Mouse (Mus musculus) R1 (cell line): ENCODE measurements around the gene Cfl1.

Source experiments
- DNase-seq: peaks from one replicate; pipeline ENCODE4 v3.0.0-alpha.2; 2018; ENCODE audit warnings: low read depth, low spot score

The Cfl1 gene

DNA sequence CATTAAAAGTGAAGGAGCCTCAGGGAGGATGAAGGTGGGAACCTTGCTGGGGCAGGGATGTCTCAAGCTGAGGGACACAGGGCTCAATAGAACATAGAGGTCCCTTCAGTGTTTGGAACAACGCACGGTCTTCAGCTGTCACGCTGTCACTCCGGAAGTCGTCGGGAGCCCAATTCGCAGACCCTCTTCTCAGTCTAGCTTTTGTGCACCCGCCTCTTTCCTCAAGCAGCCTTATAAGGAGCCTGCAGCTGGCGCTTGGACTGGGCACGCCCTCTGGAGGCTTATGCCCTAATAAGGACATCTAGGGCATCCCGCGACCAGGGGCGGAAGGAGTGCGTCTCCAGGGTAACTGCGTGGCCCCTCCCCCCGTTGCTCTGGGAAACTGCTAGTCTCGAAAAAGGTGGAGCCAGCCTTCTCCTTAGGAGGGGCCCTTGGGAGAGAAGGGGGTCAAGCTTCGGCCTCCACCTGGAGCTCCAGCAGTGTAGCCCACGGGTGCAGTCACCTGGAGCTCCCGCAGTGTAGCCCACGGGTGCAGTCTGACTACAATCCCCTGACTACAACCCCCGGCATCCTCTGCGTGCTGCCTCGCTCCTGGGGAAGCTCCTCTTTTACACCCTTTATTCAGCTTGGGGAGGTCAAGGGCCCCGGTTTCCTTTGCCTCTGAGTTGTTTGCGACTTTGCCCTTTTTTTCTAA lies 1.2 kb upstream of the Cfl1 start:
- DNase-seq = peak; percentile 100

DNA sequence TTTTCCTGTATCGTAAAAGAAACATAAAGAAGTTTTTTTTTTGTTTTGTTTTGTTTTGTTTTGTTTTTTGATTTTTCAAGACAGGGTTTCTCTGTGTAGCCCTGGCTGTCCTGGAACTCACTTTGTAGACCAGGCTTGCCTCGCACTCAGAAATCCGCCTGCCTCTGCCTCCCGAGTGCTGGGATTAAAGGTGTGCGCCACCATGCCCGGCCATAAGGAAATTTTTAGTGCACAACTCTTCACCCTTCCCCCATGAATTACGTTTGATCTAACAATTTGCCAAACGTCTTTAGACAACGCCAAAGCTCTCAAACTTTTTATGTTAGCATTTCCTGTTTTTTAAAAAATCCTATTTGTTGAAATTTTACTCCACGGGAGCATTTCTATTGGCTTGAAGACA lies 534 bp upstream of the Cfl1 start:
- DNase-seq = peak; percentile 19

DNA sequence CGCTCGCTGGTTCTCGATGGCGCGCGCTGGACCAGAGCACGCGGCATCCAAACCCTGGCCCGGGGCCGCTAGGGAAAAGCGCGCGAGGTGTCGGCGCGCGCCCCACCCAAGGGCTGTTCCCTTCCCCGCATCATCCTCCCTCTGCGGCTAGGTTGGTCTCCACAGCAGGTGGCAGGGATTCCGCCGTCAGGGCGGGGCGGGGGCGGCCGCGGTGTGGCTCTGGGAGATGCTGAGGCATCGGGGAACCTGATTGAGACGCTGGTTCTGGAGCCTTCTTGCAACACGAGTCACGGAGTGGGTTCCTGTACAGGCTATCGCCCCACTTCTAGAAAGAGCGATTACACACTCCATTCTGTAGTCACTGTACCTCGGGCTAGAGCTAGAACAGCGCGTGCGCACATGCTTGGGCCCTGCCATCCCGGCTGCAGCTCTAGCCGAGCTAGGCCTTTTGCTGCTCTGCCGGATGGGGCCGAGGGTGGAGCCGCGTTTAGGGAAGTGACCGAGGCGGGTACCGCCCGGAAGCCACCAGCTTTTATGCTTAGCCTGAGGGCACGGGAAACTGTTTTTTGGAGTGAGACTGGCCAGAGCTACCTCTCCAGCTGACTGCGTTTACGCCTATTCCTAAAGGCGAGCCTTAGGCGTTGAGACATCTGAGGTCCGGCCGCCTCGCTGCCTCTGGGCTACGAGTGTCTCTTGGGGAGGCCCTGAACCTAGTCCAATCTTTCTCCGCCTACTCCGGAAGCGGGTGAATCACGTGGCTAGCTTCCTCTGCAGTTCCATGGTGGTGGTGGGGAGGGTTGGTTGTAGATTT lies 848 bp downstream of the Cfl1 start:
- DNase-seq = peak; percentile 92

DNA sequence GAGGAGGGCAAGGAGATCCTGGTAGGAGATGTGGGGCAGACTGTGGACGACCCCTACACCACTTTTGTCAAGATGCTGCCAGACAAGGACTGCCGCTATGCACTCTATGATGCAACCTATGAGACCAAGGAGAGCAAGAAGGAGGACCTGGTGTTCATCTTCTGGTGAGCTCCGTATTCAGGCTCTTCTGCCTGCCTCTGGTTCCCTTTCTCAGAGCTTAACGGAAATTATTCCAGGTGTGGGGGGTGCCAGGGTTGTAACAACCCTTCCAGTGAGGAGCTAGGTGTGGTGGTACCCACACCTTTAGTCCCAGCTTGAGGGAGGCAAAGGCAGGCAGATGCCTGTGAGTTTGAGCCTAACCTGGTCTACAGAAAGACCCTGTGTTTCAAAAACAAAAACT lies 2.4 kb downstream of the Cfl1 start:
- no peak for DNase-seq

DNA sequence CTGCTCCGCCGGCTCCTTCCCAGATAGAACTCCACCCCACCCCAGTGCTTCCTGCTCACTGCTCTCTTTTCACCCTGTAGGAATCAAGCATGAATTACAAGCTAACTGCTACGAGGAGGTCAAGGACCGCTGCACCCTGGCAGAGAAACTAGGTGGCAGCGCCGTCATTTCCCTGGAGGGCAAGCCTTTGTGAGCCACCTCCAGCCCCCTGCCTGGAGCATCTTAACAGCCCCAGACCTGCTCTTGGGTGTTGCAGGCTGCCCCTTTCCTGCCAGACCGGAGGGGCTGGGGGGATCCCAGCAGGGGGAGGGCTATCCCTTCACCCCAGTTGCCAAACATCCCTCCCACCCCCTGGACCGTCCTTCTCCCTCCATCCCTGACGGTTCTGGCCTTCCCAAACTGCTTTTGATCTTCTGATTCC lies 3.1 kb downstream of the Cfl1 start:
- peak; percentile 66 for DNase-seq

DNA sequence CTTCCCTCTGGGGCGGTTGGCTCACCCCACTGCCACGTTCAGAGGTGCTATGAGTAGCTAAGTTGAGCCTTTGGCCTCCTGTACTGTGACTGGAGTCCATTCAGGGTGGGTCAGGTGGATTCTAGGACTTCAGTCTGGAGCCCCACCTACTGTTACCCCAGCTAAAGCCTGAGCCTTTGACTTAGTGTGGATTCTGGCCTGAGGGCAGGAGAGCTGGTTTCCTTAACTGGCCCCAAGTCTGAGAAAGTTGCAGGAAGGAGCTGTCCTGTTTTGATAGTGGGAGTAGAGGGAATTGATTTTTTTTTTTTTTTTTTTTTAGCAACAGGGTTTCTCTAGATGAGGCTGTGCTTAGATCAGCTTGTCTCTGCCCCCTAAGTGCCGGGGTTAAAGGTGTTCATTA lies 4.1 kb downstream of the Cfl1 start:
- no peak for DNase-seq

DNA sequence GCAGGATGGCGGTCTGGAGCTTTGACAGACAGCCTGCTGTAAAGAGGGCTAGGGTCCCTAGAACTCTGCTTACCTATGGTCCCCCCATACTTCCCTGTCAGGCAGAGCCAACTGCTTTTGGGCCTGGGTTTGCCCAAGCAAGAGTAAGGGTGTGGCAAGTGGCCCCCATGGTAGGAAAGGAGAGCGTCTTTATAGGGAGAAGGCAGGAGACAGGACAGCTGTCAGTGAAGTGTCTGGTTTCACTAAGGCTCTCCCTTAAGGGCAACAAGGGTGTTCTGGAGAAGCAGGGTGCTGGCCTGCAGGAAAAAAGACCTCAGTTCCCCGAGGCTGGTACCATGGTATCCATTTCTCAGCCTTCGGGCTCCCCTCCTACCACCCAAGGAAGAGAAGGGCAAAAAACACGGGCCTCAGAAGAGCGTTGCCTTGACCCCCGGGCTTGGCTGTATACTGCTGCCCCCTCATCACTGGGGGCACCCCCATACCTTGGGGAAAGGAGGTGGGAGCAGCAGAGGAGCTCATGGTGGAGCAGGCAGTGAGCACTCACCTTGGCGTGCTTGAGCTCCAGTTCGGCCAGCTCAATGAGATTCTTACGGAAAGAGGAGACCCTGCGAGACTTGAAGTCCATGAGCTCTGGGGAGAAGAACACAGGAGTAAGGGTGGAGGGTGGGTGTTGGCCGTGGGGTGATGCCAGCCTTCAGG lies 5.2 kb downstream of the Cfl1 start:
- DNase-seq = peak; percentile 53

DNA sequence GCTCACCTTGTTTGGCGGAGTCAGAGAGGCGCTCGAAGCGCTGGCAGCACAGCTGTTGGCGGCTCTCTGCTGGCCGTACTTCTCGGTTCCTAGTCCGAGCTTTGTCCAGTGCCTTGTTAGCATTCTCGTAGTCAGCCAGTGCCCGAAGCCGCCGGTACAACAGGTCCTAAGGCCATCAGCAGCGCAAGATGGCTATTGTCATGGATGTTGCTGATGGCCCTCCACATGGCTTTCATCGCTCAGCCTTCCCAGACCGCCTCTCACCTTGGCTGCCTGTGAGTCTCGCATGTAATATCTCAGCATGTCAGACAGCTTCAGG lies 5.8 kb downstream of the Cfl1 start:
- DNase-seq = peak; percentile 54

DNA sequence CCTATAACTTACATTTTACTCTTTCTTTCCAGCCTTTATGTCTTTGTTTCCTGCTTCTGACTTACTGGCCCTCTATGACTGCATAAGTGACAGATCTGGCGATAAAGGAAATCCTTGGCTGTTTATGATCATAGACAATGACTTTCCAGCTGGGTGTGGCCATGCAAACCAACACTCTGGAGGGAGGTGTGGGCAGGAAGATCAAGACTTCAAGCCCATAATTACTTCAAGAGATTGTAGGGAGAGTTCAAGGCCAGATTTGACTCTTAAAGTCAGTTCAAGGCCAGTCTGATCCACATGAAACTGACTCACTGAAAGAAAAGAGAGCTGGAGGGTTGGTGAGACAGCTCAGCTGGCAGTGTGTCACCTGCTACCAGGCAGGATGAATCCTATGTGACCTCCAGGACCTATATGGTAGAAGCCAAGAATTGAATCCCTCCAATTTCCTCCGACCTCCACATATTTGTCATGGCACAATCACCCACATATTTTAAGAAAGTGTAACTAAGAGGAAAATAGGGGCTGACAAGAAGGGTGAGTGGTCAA lies 10.1 kb downstream of the Cfl1 start:
- no peak for DNase-seq

DNA sequence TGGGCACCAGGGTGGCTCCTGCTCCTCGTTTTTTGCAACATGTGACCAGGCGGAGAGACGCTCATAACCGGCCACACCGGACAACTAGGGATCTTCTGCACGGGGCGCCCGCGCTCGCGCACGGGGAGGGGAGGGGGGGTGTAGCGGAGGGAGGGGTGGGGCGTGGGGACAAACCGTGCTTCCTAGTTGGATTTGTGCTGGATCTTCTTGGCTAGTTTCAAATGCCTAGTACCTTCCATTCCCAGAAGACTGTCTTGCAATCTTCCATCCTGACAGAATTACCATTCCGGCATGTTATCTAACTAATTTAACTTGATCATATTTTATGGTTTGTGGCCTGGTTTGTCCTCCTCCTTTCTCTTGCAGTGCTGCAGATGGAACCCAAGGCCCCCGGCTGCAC lies 13.4 kb downstream of the Cfl1 start, which contains the start of gene 1700020D05Rik:
Gene 1700020D05Rik, minus strand, starts transcription at position 101 of the 400 bp plus-strand sequence.
- no peak for DNase-seq

DNA sequence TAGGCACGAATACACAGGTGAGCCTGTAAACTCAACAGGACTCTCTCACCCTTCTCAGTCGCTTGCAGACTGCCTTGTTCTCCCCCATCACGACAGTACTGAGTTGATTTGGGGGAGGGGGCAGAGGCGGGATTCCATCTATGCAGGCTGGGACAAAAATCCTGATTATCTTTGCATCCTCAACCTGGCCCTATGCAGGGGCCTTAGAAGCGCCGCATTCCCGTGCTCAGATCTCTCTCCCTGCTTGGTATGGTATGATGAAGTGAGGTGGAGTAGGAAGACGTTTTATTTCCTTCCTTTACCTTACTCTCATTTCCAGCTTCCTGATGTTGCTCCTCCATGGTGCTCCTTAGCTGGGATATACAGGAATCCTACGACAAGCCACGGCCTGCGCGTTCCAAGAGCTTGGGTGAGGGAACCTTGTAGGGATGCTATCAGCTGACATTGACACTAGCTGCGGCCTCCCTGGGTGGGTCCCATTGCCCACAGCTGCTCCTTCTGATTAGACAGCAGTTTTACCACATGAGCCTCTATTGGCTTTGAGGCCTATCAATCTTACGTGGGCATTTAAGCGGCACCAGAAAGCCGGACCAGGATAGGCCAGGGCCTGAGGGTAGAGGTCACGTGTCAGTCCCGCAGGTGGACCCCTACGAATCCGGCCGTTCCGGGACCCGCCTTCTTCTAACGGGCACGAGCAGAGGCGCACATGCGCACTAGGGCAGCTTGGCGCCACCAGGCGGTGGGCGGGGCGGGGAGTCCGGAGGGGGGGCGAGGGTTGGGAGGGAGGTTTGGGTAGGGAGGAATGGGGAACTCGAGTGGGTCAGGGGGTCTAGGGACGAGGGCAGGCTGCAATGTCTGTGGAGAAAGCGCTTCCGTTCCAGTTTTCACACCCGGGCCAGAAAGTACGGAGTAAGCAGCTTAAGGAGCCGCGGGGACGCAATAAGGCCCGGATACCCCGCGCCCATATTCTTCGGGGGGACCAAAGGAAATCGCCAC lies 20.1 kb downstream of the Cfl1 start, which contains the start of gene Snx32:
Gene Snx32, minus strand, starts transcription at position 508 of the 996 bp plus-strand sequence.
- DNase-seq = peak; percentile 99

DNA sequence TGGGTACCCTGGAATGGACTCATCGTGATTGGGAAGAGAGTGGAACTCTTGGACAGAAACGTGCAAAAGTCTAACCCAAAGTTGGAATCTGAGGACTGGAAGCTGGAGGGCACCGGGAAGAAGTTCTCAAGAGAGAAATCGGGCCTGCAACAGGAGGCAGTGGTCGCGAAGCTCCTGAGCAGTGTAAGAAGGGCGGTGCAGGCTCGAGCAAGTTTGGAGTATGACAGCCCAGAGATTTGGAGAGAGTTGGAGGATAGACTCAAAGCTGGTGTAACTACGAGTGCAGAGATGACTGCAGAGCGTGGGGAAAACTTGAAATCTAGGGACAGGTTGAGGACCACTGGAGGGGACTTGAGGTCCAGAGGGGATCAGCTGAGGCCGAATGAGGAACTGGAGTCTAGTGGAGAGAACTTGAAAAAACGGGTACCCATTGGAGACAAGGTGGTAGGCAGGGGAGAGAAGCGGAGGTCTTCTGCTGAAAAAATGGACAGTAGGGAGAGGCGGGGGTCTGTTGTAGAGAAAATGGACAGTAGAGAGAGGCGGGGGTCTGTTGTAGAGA lies 20.9 kb downstream of the Cfl1 start:
- no peak for DNase-seq

DNA sequence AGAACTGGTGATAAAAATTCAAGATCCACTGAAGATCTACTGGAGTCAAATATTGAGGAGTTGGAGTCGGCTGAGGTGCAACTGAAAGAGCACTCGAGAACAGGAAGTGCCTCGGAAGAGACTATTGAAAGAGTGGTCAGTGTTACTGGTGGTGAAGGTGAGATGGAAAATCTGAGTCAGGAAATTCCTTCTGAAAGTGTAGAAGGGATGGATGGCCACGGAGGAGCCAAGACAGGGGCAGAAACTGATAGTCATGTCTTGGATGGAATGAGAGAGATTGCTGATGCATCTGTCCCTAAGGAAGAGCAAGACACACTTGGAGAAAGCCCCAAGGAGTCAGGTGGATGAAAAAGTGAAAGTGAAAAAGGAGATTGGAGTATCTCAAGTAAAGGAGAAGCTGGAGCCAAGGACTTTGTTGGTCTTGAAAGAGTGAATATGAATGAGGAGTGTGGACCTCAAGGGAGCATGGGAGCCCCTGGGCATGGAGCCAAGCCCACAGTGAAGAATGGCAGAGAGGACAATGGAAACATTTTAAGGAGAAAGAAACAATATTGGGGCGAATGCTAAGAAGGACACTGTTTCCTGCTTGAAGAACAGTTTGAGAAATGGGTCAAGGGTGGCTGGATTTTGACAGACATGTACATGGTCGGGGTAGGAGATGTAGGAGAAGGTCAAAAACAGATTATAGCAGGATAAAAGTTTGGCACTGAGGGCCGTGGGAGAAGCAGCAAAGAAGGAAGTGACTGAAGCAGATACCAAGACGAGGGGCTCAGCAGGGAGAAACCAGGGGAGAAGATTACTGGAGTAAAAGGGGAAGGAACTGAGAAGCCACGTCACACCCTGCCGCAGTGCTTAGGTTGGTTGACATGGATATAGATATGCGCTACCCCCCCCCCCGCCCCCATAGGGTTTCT lies 22.1 kb downstream of the Cfl1 start:
- no peak for DNase-seq

DNA sequence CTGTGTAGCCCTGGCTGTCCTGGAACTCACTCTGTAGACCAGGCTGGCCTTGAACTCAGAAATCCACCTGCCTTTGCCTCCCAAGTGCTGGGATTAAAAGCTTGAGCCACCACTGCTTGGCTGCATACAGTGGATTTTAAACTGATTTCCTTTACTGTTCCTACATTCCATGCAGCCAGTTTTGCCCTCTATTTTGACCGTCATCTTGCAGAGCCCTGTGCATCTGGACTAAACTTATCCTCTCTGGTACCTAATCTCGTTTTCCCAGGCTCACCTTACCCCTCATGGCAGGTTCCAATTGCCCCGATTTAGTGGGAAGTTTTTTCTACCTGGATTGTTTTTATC lies 22.7 kb downstream of the Cfl1 start:
- no peak for DNase-seq

DNA sequence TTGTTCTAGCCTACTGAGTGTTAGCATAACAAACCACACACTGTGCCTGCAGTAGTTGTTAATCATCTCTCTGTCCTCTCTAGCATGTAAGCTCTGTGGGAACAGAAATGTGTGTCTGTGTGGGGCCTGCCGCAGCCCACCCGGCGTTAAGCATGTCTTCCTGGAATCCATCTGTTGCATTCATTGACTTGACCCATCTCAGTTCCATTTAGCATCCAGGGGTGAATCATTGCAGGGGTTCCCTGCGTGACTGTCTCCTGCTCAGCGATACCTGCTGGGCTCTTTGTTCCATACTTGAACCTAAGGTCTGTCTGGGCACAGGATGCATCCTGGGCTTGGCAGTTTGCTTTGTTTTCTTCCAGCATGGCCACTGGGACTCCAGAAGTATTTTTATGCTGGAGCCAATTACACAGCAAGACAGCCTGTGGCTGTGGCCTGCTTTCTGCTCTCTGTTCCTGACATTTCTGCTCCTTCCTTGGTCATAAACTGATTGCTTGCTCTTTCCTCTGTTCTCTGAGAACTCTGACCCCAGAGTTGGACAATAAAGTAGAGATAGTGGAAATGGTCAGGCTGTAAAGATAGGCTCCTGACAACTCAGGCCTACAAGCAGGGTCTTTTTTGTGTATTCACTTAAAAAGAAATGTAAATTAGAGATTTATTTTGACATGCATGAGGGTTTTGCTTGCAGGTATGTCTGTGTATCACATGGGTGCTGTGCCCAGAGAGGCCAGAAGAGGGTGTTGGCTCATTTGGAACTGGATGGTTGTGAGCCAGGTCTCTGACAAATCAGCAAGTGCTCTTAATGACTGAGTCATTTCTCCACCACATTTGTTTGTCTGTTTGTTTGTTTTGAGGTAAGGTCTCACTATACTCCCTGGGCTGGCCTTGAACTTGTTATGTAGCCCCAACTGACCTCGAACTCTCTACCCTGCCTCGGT lies 25.9 kb downstream of the Cfl1 start:
- DNase-seq = peak; percentile 62

DNA sequence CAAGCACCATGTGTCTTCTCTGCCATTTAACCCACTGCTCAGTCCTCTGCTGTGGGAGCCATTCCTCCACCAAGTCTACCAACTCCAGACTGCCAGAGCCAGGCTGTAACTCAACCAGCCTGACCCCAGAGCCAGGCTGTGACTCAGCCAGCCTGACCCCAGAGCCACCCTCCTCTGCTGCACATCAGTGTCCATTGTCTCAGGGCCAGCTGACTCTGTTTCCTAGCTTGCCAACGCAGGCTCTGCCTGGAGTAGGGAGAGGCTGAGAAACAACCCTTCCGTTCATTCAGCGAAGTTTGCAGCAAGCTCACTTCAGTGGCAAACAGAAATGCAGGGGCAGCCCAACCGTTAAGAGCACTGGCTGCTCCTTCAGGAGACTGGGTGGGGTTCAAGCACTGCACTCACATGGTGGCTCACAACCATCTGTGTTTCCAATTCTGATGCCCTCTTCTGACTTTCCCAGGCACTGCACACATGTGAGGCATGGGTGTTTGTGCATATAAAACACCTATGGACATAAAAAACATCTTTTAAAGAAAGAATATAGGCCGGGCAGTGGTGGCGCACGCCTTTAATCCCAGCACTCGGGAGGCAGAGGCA lies 26.8 kb downstream of the Cfl1 start:
- DNase-seq = peak; percentile 49

DNA sequence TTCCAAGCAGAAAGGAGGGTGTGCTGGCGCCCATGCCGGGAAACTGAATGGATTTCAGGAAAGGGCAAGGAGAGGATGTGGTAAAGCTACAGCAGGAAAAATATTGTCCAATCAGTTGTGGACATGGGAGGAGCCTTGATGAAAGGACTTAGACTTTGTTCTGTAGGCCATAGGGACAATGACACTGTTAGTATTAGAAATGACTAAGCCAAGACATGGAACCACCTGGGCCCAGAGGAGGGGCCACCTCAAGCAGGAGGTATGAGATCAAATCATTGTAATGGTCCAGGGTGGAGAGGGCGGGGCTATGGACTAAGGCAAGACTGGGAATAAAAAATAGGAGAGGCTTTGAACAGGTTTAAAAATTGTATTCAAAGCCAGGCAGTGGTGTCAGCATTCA lies 28.5 kb downstream of the Cfl1 start:
- no peak for DNase-seq

DNA sequence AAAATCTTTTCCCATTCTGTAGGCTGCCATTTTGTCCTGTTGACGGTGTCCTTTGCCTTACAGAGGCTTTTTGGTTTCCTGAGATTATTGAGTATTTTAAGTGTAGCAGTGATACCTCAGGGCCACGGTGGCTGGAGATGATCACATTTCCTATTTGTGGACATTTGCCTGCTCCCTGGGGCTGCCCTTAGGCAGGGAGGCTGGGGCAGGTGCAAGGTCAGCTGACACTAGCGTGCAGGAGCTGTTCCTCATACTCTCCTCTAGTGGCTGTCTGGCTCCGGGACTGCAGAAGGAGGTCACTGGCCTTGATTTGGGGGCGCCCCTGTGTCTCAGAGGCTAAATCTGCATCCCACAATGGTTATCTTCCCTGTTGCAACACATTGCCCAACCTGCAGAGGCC lies 34.9 kb downstream of the Cfl1 start:
- no peak for DNase-seq
